Mouse (Mus musculus): ENCODE results near the gene Fbxl21.

GRCm38 (mm10) chr13:56522081-56522820 is at the start of gene Fbxl21:
- TF ChIP-seq POLR2A (IDR thresholded peaks at IDR 0.05; ENCODE audit: insufficient read length, low read depth), result no peak
- no peak for TF ChIP-seq CEBPB (IDR thresholded peaks at IDR 0.05; ENCODE audit: insufficient read depth, poor library complexity, severe bottlenecking)
- no peak for TF ChIP-seq MAX (IDR thresholded peaks at IDR 0.05; ENCODE audit: low read depth)
- no peak for TF ChIP-seq MYOD1 (IDR thresholded peaks at IDR 0.05; ENCODE audit: control insufficient read depth in 1 of 3, insufficient read length in 2 of 3, low read depth in 2 of 3)
- TF ChIP-seq USF1 (IDR thresholded peaks at IDR 0.05; ENCODE audit: low read depth), result no peak
- TF ChIP-seq POLR2AphosphoS2 (IDR thresholded peaks at IDR 0.05; ENCODE audit: insufficient read length, low read depth), result no peak
- TF ChIP-seq SRF (IDR thresholded peaks at IDR 0.05; ENCODE audit: control insufficient read depth, insufficient read length, low read depth), result no peak
- no peak for TF ChIP-seq E2F4 (IDR thresholded peaks at IDR 0.05; ENCODE audit: insufficient read depth)
- TF ChIP-seq TCF12 (IDR thresholded peaks at IDR 0.05; ENCODE audit: insufficient read depth, poor library complexity, severe bottlenecking), result no peak
- no peak for TF ChIP-seq MYOG (IDR thresholded peaks at IDR 0.05; ENCODE audit: control insufficient read depth in 1 of 3, insufficient read depth in 1 of 3, insufficient read length in 2 of 3, low read depth in 2 of 3)
- no peak for TF ChIP-seq REST (IDR thresholded peaks at IDR 0.05; ENCODE audit: insufficient read depth, insufficient read length)
- TF ChIP-seq TCF3 (IDR thresholded peaks at IDR 0.05; ENCODE audit: insufficient read length, low read depth), result no peak

Data from myocyte (in vitro differentiated cells).